Mouse (Mus musculus) heart, postnatal 0 days (tissue): ENCODE measurements around the gene Ccn6. TPM values are rescaled to one million over a fixed set of nuclear protein-coding genes. Genes with fewer than 3 reads are reported as not detected.

Source experiments
- ATAC-seq: fragments of 200-750 bp; cut with Nextera tagmentation; 2 replicates; pipeline ENCODE4 v1.8.0; 2017; ENCODE audit warnings: low read depth, moderate number of reproducible peaks, moderate library complexity; ENCODE audit not compliant: insufficient read depth
- DNase-seq: peaks from one replicate; pipeline ENCODE4 v3.0.0-alpha.2; 2016; ENCODE audit warnings: low spot score
- H3K27ac ChIP-seq: fragments of 300-500 bp; sonication (generic); 2 replicates; pipeline ENCODE4 v1.5.1; 2014; ENCODE audit warnings: low read depth, mild to moderate bottlenecking
- H3K27me3 ChIP-seq: fragments of 300-500 bp; sonication (generic); 2 replicates; pipeline ENCODE4 v1.6.1; 2014; ENCODE audit warnings: low read length, mixed read lengths; ENCODE audit not compliant: control insufficient read depth, insufficient read depth
- H3K36me3 ChIP-seq: fragments of 300-500 bp; sonication (generic); replicated peaks from 2 replicates; pipeline ENCODE4 v1.6.1; 2014; ENCODE audit warnings: low read length, mixed read lengths; ENCODE audit not compliant: control insufficient read depth, insufficient read depth
- H3K4me1 ChIP-seq: fragments of 300-500 bp; sonication (generic); 2 replicates; pipeline ENCODE4 v1.6.1; 2014; ENCODE audit warnings: antibody characterized with exemption; ENCODE audit not compliant: control insufficient read depth, insufficient read depth
- H3K4me2 ChIP-seq: fragments of 300-500 bp; sonication (generic); 2 replicates; pipeline ENCODE4 v1.6.1; 2014; ENCODE audit warnings: low read depth, mild to moderate bottlenecking, low read length, moderate library complexity
- H3K4me3 ChIP-seq: fragments of 300-500 bp; sonication (generic); 2 replicates; pipeline ENCODE4 v1.5.1; 2014; ENCODE audit warnings: low read depth, low read length
- H3K9ac ChIP-seq: fragments of 300-500 bp; sonication (generic); replicated peaks from 2 replicates; pipeline ENCODE4 v1.6.1; 2014; ENCODE audit warnings: low read depth, low read length, mixed read lengths
- H3K9me3 ChIP-seq: fragments of 300-500 bp; sonication (generic); replicated peaks from 2 replicates; pipeline ENCODE4 v1.6.1; 2016; ENCODE audit warnings: low read length; ENCODE audit not compliant: control insufficient read depth
- CTCF ChIP-seq: IDR thresholded peaks from 2 replicates; pipeline ENCODE4 v1.5.1; 2016; ENCODE audit warnings: antibody characterized with exemption, control low read depth, low read depth
- EP300 ChIP-seq: IDR thresholded peaks from 2 replicates; pipeline ENCODE4 v1.6.1; 2016; ENCODE audit warnings: antibody characterized with exemption, low read depth
- WGBS: fragments of 180-500 bp; shearing (Covaris S2); extraction: QIAGEN DNeasy Blood & Tissue Kit; methylation state at CpG from one replicate; pipeline ENCODE4 v1.1.7; 2014; 5-methylcytosine and 5-hydroxymethylcytosine counted together
- polyA plus RNA-seq: library from polyadenylated mRNA; unstranded; fragments of >200 nt; fragmentation: Nextera tagmentation; extraction: Ambion mirVana; gene quantifications from 2 replicates; pipeline ENCODE4 v1.2.1, GENCODE M21; 2015
- total RNA-seq: library from RNA; depleted of rRNA; stranded (reverse); fragments of >200 nt; gene quantifications from 2 replicates; pipeline ENCODE4 v1.2.3, GENCODE M21; 2014; ENCODE audit warnings: low replicate concordance

Gene Ccn6
- total and polyA plus RNA-seq, 2 experiments from 2014 or later, result not detected

GRCm38 (mm10) chr10:39158306-39158705, 5.3 kb downstream of the Ccn6 start:
- ATAC-seq, result no peak
- WGBS, result 57% methylated on average over 12 of the region's 12 CpGs

DNA sequence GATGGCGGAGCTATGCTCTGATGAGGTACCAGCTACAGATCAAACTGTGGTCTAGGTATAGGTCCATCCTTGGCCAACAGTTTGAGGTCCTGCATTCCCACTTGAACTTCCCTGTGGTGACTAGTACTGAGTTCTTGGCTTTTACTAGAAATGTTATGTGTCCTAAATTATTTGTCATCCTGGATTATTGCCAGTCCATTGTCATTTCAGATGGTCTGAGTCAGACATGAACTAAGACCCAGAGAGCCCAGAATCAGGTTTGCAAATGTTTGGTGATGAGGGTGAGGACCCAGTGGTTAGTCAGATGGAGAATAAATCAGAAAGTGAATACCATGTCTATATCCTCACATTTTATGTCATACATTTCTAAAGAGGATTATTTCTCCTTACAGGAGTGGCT, 6.3 kb downstream of the Ccn6 start:
- Histone ChIP-seq H3K27me3 (no peaks in the 10 kb centered on the region), H3K9ac (no peak overlapping the region), H3K36me3 (no peaks in the 10 kb centered on the region), H3K9me3 (no peaks in the 10 kb centered on the region), H3K4me2 (no peak overlapping the region), H3K4me1 (no peaks in the 10 kb centered on the region), H3K4me3 (no peak overlapping the region), H3K27ac (no peak overlapping the region)
- no peak for TF ChIP-seq CTCF
- no peak for TF ChIP-seq EP300
- ATAC-seq (no peak), DNase-seq (no peak)
- WGBS, result 83% methylated on average over 1 of the region's 1 CpGs

More at GRCm38 (mm10) chr10:39158306-39158705, 5.3 kb downstream of the Ccn6 start:
- Histone ChIP-seq H3K27me3 (no peaks in the 10 kb centered on the region), H3K4me3 (no peak overlapping the region), H3K4me1 (no peaks in the 10 kb centered on the region), H3K9ac (no peak overlapping the region), H3K9me3 (no peaks in the 10 kb centered on the region), H3K27ac (no peak overlapping the region), H3K4me2 (no peak overlapping the region), H3K36me3 (no peaks in the 10 kb centered on the region)
- no peak for DNase-seq
- TF ChIP-seq EP300, result no peak
- TF ChIP-seq CTCF, result no peak

DNA sequence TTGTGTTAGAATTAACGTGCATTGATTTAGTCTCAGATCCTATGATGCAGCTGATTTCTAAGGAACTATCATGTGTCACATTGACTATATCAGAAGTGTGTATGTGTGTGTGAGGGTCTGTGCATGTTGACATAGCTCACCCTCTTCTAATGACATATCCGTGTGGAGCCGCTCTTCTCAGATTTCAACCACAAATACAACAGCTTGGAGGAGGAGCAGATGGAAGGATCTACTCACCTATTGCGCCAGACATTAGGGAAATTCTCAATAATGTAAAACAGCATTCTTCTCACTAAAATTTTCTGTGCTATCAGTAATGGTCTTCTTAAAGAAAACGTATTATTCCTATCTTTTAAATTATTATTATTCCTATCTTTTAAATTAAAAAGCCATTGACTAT, 6.9 kb downstream of the Ccn6 start:
- H3K4me2 ChIP-seq, result no peak overlapping the region
- DNase-seq, result no peak
- WGBS, result 88% methylated on average over 5 of the region's 5 CpGs
- no peak for ATAC-seq
- no peak overlapping the region for H3K4me3 ChIP-seq
- no peak overlapping the region for H3K27ac ChIP-seq
- H3K27me3 ChIP-seq, result no peaks in the 10 kb centered on the region
- TF ChIP-seq CTCF (no peak), EP300 (no peak)
- no peaks in the 10 kb centered on the region for H3K36me3 ChIP-seq
- H3K4me1 ChIP-seq, result no peaks in the 10 kb centered on the region
- no peaks in the 10 kb centered on the region for H3K9me3 ChIP-seq
- no peak overlapping the region for H3K9ac ChIP-seq

- 89% methylated on average over 12 of the region's 12 CpGs for WGBS
- H3K9me3 ChIP-seq, result no peaks in the 10 kb centered on the region
- no peak overlapping the region for H3K4me3 ChIP-seq
- no peaks in the 10 kb centered on the region for H3K27me3 ChIP-seq
- ATAC-seq (no peak), DNase-seq (no peak)
- no peak overlapping the region for H3K4me2 ChIP-seq
- no peak for TF ChIP-seq CTCF
- peaks cover 61% of the 10 kb centered on the region for H3K36me3 ChIP-seq
- H3K27ac ChIP-seq, result no peak overlapping the region
- H3K4me1 ChIP-seq, result no peaks in the 10 kb centered on the region
- H3K9ac ChIP-seq, result no peak overlapping the region
Observed at GRCm38 (mm10) chr10:39142216-39142615, 21.4 kb downstream of the Ccn6 start.

DNA sequence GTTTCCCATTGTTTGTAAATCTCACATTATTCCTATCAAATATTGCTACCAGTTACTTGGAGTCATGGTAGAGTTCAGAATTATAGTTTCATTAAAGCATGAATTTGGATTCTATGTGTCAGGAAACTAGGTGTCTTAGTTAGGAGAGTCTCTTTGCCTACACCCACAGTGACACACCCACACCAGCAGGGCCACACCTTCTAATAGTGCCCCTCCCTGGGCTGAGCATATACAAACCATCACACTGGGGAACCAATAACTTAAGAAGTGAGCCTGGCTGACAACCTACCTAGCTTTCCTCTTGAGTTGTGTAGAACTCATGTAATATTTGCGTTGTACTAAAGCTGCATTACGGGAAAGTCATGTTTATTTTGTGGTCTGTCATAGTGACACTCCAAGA, 22.2 kb downstream of the Ccn6 start:
- Histone ChIP-seq H3K4me1 (no peaks in the 10 kb centered on the region), H3K4me2 (no peak overlapping the region), H3K9me3 (no peaks in the 10 kb centered on the region), H3K27ac (no peak overlapping the region), H3K36me3 (peaks cover 60% of the 10 kb centered on the region), H3K27me3 (no peaks in the 10 kb centered on the region), H3K4me3 (no peak overlapping the region), H3K9ac (no peak overlapping the region)
- ATAC-seq (no peak), DNase-seq (no peak)
- TF ChIP-seq CTCF, result no peak
- no peak for TF ChIP-seq EP300
- WGBS, result 97% methylated on average over 2 of the region's 2 CpGs

DNA sequence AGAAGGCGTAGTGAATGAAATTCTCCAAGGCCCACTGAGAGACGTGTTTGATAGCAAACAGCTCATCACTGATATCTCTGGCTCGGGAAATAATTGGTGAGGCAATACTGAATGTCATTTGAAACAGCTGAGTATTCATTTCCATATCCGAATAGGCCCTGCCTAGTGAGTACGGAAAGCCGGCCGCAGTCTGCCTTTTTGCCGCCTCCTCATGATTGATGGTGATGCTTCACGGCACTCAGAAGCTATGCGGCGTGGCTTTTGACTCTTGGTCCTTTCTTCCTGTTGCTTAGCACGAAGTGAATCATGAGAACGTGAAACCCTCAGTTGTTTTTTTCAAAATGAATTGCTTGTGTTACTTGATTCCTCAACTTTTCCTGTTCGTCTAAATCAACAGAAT, 22.8 kb downstream of the Ccn6 start:
- Histone ChIP-seq H3K27me3 (no peaks in the 10 kb centered on the region), H3K4me3 (no peak overlapping the region), H3K27ac (no peak overlapping the region), H3K4me2 (no peak overlapping the region), H3K36me3 (peaks cover 55% of the 10 kb centered on the region), H3K9ac (no peak overlapping the region), H3K9me3 (no peaks in the 10 kb centered on the region), H3K4me1 (no peaks in the 10 kb centered on the region)
- TF ChIP-seq EP300 (no peak), CTCF (no peak)
- WGBS, result 89% methylated on average over 14 of the region's 14 CpGs
- no peak for DNase-seq
- no peak for ATAC-seq
